Mouse (Mus musculus) liver, embryonic 12.5 days (tissue): ENCODE measurements at regions not wholly inside any gene's neighbourhood (a gene's known extent, or its start where the extent isn't known, plus 50 kb on each side); places are given as distances from the start of the nearest gene placed in this dataset.

Source experiments
- ATAC-seq: fragments of 200-750 bp; cut with Nextera tagmentation; 2 replicates; pipeline ENCODE4 v1.8.0; 2017; ENCODE audit warnings: moderate number of reproducible peaks, mild to moderate bottlenecking, moderate library complexity
- H3K27ac ChIP-seq: fragments of 300-500 bp; sonication (generic); 2 replicates; pipeline ENCODE4 v1.5.1; 2016; ENCODE audit warnings: mild to moderate bottlenecking
- H3K27me3 ChIP-seq: fragments of 300-500 bp; sonication (generic); replicated peaks from 2 replicates; pipeline ENCODE4 v1.6.1; 2016; ENCODE audit warnings: mild to moderate bottlenecking, moderate library complexity
- H3K36me3 ChIP-seq: fragments of 300-500 bp; sonication (generic); 2 replicates; pipeline ENCODE4 v1.6.1; 2016; ENCODE audit warnings: mild to moderate bottlenecking, moderate library complexity
- H3K4me1 ChIP-seq: fragments of 300-500 bp; sonication (generic); 2 replicates; pipeline ENCODE4 v1.6.1; 2016
- H3K4me2 ChIP-seq: fragments of 300-500 bp; sonication (generic); 2 replicates; pipeline ENCODE4 v1.6.1; 2016; ENCODE audit warnings: mild to moderate bottlenecking, moderate library complexity
- H3K4me3 ChIP-seq: fragments of 300-500 bp; sonication (generic); 2 replicates; pipeline ENCODE4 v1.5.1; 2016; ENCODE audit warnings: mild to moderate bottlenecking, moderate library complexity
- H3K9ac ChIP-seq: fragments of 300-500 bp; sonication (generic); 2 replicates; pipeline ENCODE4 v1.6.1; 2016; ENCODE audit warnings: mild to moderate bottlenecking, moderate library complexity
- H3K9me3 ChIP-seq: fragments of 300-500 bp; sonication (generic); replicated peaks from 2 replicates; pipeline ENCODE4 v1.6.1; 2016; ENCODE audit warnings: mild to moderate bottlenecking, moderate library complexity
- WGBS: fragments of 180-500 bp; shearing (Covaris S2); methylation state at CpG from one replicate; pipeline ENCODE4 v1.1.7; 2016; ENCODE audit not compliant: insufficient replicate concordance; 5-methylcytosine and 5-hydroxymethylcytosine counted together

GRCm38 (mm10) chr3:9159073-9159472, 450.8 kb downstream of the Zfp704 start:
- Histone ChIP-seq H3K4me3 (no peak overlapping the region), H3K4me2 (no peak overlapping the region), H3K36me3 (no peaks in the 10 kb centered on the region), H3K4me1 (no peaks in the 10 kb centered on the region), H3K9ac (no peak overlapping the region), H3K27me3 (no peaks in the 10 kb centered on the region), H3K9me3 (no peaks in the 10 kb centered on the region), H3K27ac (no peak overlapping the region)
- ATAC-seq: no peak
- WGBS: 45% methylated on average over 15 of the region's 15 CpGs

- Histone ChIP-seq H3K27me3 (no peaks in the 10 kb centered on the region), H3K4me3 (no peak overlapping the region), H3K9me3 (no peaks in the 10 kb centered on the region), H3K4me1 (no peaks in the 10 kb centered on the region), H3K36me3 (no peaks in the 10 kb centered on the region), H3K27ac (no peak overlapping the region), H3K9ac (no peak overlapping the region), H3K4me2 (no peak overlapping the region)
- ATAC-seq: no peak
- 64% methylated on average over 7 of the region's 7 CpGs for WGBS
Measured at GRCm38 (mm10) chr3:9154172-9154571, 455.7 kb downstream of the Zfp704 start.

- Histone ChIP-seq H3K4me3 (no peak overlapping the region), H3K4me2 (no peak overlapping the region), H3K27me3 (no peaks in the 10 kb centered on the region), H3K9me3 (no peaks in the 10 kb centered on the region), H3K27ac (no peak overlapping the region), H3K4me1 (no peaks in the 10 kb centered on the region), H3K36me3 (no peaks in the 10 kb centered on the region), H3K9ac (no peak overlapping the region)
- 51% methylated on average over 5 of the region's 5 CpGs for WGBS
- no peak for ATAC-seq
Measured at GRCm38 (mm10) chr3:9153690-9154089, 456.2 kb downstream of the Zfp704 start.

DNA sequence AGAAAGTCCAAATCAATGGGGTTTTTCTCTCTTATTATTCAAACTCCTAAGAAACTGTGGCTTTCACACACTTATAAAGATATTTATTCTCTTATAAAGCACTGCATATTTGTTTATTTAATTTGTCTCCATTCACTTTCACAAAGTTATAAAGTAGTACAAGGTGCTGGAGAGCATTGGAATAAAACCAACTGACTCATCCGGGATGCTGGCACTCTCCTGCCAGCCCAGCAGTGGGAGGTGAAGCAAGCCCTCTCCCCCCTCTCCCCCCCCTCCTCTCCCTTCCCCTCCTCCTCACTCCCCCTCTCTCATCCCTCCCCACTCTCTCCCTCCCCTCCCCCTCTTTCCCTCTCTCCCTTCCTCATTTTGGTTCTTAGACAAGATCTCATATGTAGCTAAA, 457.6 kb downstream of the Zfp704 start:
- no peak for ATAC-seq
- no peak overlapping the region for H3K4me3 ChIP-seq
- no peaks in the 10 kb centered on the region for H3K9me3 ChIP-seq
- H3K27me3 ChIP-seq: no peaks in the 10 kb centered on the region
- no peak overlapping the region for H3K9ac ChIP-seq
- WGBS: 27% methylated on average over 1 of the region's 1 CpGs
- H3K4me2 ChIP-seq: no peak overlapping the region
- no peak overlapping the region for H3K27ac ChIP-seq
- H3K4me1 ChIP-seq: no peaks in the 10 kb centered on the region
- no peaks in the 10 kb centered on the region for H3K36me3 ChIP-seq

- Histone ChIP-seq H3K27ac (no peak overlapping the region), H3K27me3 (no peaks in the 10 kb centered on the region), H3K4me2 (no peak overlapping the region), H3K4me1 (no peaks in the 10 kb centered on the region), H3K9me3 (no peaks in the 10 kb centered on the region), H3K9ac (no peak overlapping the region), H3K4me3 (no peak overlapping the region), H3K36me3 (no peaks in the 10 kb centered on the region)
- 28% methylated on average over 2 of the region's 2 CpGs for WGBS
- ATAC-seq: no peak
Measured at GRCm38 (mm10) chr3:9151590-9151989, 458.3 kb downstream of the Zfp704 start.

GRCm38 (mm10) chr3:9148605-9149004, 461.3 kb downstream of the Zfp704 start:
- Histone ChIP-seq H3K4me3 (no peak overlapping the region), H3K36me3 (no peaks in the 10 kb centered on the region), H3K9me3 (no peaks in the 10 kb centered on the region), H3K27me3 (no peaks in the 10 kb centered on the region), H3K27ac (no peak overlapping the region), H3K9ac (no peak overlapping the region), H3K4me1 (no peaks in the 10 kb centered on the region), H3K4me2 (no peak overlapping the region)
- WGBS: 21% methylated on average over 5 of the region's 5 CpGs
- ATAC-seq: no peak

DNA sequence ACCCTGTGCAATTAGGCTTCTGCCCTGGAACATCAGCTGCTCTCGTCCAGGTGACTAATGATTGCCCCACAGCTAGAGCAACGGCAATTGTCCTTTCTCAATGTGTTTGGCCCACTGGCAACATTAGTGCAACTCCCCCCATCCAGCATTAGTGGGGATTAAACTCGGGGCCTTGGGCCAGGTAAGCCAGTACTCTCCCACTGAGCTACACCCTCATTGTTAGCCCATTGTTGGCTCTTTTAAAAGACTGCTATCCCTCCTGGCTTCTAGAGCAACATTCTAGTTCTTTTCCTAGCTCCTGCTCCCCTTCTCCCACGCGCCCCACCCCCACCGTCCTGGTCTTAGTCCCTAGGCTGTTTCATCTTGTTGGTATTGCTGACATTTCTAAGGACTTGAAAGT, 463.4 kb downstream of the Zfp704 start:
- Histone ChIP-seq H3K9me3 (no peaks in the 10 kb centered on the region), H3K4me3 (no peak overlapping the region), H3K4me2 (no peak overlapping the region), H3K4me1 (no peaks in the 10 kb centered on the region), H3K27ac (no peak overlapping the region), H3K36me3 (no peaks in the 10 kb centered on the region), H3K27me3 (no peaks in the 10 kb centered on the region), H3K9ac (no peak overlapping the region)
- 63% methylated on average over 6 of the region's 6 CpGs for WGBS
- no peak for ATAC-seq

GRCm38 (mm10) chr3:9145612-9146011, 464.3 kb downstream of the Zfp704 start:
- H3K27me3 ChIP-seq: no peaks in the 10 kb centered on the region
- no peaks in the 10 kb centered on the region for H3K4me1 ChIP-seq
- no peak overlapping the region for H3K4me2 ChIP-seq
- WGBS: 66% methylated on average over 7 of the region's 7 CpGs
- ATAC-seq: no peak
- no peaks in the 10 kb centered on the region for H3K9me3 ChIP-seq
- no peak overlapping the region for H3K4me3 ChIP-seq
- no peaks in the 10 kb centered on the region for H3K36me3 ChIP-seq
- H3K9ac ChIP-seq: no peak overlapping the region
- H3K27ac ChIP-seq: no peak overlapping the region

- H3K27me3 ChIP-seq: no peaks in the 10 kb centered on the region
- no peak overlapping the region for H3K4me2 ChIP-seq
- no peaks in the 10 kb centered on the region for H3K36me3 ChIP-seq
- 63% methylated on average over 5 of the region's 5 CpGs for WGBS
- H3K4me1 ChIP-seq: no peaks in the 10 kb centered on the region
- H3K9me3 ChIP-seq: no peaks in the 10 kb centered on the region
- ATAC-seq: no peak
- no peak overlapping the region for H3K4me3 ChIP-seq
- H3K27ac ChIP-seq: no peak overlapping the region
- H3K9ac ChIP-seq: no peak overlapping the region
Measured at GRCm38 (mm10) chr3:9141836-9142235, 468.0 kb downstream of the Zfp704 start.

DNA sequence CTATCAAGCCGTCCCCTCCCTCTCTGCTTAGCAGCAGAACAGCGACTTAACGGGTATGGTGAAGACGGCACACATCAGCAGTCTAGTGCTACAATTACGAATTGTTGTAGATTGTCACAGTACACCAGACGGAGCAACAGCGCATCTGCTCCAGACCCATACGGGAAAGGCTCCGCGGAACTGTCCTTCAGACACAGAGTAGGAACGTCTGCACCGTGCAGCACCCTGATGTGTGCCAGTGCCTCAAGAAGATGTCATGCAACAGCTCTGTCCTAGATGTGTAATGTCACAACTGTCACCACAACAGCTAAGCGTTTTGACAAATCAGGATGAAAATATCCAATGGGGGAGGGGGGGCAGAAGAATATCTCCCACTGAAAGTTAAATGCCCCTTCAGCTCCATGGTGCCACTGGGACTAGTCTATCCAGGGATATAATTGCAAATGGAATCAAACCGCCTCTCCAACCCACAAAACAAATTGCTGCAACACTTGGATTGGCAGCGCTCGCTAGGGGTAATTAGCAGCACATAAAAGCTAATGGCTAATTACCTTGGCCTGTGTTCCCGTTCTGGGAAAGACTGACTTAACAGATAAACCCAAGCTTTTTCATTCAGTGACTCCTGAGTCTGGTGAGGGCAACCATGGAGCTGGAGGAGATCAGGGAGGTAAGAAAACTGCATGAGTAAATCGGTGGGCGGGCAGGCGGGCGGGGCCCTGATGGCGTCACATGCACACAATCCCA, 472.6 kb downstream of the Zfp704 start:
- no peak overlapping the region for H3K4me2 ChIP-seq
- WGBS: 81% methylated on average over 22 of the region's 22 CpGs
- H3K27me3 ChIP-seq: no peaks in the 10 kb centered on the region
- no peak overlapping the region for H3K4me3 ChIP-seq
- no peaks in the 10 kb centered on the region for H3K36me3 ChIP-seq
- H3K9me3 ChIP-seq: no peaks in the 10 kb centered on the region
- ATAC-seq: no peak
- H3K4me1 ChIP-seq: no peaks in the 10 kb centered on the region
- H3K27ac ChIP-seq: no peak overlapping the region
- no peak overlapping the region for H3K9ac ChIP-seq

DNA sequence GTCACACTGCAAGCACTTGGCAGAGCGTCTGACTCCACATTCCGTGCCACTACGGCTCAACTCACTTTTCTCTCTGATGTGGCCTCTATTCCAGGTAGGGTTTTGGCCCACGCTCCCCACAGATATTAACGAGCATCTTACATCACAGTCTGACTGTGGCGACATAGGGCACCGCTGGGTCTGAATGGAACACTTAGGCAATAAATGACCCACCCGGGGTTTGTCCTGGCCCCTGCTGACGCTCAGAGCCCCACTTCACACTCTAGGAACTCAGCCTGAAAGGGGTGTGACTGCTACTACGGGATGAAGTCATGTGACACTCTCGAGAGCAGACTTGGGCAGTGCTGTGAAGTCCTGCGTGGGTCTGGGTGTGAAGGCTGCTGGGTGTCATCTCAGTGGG, 475.9 kb downstream of the Zfp704 start:
- Histone ChIP-seq H3K4me1 (no peaks in the 10 kb centered on the region), H3K4me2 (no peak overlapping the region), H3K27ac (no peak overlapping the region), H3K36me3 (no peaks in the 10 kb centered on the region), H3K9ac (no peak overlapping the region), H3K4me3 (no peak overlapping the region), H3K27me3 (no peaks in the 10 kb centered on the region), H3K9me3 (no peaks in the 10 kb centered on the region)
- ATAC-seq: no peak
- 66% methylated on average over 12 of the region's 12 CpGs for WGBS

- Histone ChIP-seq H3K4me1 (no peaks in the 10 kb centered on the region), H3K27ac (no peak overlapping the region), H3K36me3 (no peaks in the 10 kb centered on the region), H3K4me3 (no peak overlapping the region), H3K4me2 (no peak overlapping the region), H3K9me3 (no peaks in the 10 kb centered on the region), H3K9ac (no peak overlapping the region), H3K27me3 (no peaks in the 10 kb centered on the region)
- WGBS: 54% methylated on average over 12 of the region's 12 CpGs
- no peak for ATAC-seq
Measured at GRCm38 (mm10) chr3:9132104-9132751, 477.7 kb downstream of the Zfp704 start.

DNA sequence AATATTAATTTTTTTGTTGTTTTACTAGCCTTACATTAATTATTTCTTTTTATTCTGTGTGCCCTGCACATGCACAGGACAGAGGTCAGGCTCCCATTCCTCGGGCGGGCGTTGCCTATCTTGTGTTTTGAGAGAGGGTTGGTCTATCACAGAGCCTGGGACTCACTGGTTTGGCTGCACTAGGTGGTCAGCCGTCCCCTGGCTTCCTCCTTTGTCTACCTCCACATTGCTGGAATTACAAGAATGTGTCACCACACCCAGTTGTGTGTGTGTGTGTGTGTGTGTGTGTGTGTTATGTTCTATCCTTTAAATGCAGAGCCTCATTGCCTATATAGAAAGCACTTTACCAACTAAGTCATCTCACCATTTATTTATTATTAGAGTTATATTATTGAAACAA, 478.5 kb downstream of the Zfp704 start:
- H3K27ac ChIP-seq: no peak overlapping the region
- H3K4me2 ChIP-seq: no peak overlapping the region
- no peak overlapping the region for H3K4me3 ChIP-seq
- H3K9me3 ChIP-seq: no peaks in the 10 kb centered on the region
- H3K4me1 ChIP-seq: no peaks in the 10 kb centered on the region
- H3K27me3 ChIP-seq: no peaks in the 10 kb centered on the region
- no peak for ATAC-seq
- H3K9ac ChIP-seq: no peak overlapping the region
- 67% methylated on average over 4 of the region's 4 CpGs for WGBS
- no peaks in the 10 kb centered on the region for H3K36me3 ChIP-seq
